Mouse (Mus musculus): Measurements from ENCODE around the gene Fam53a. TPM values are rescaled to one million over a fixed set of nuclear protein-coding genes. Genes with fewer than 3 reads are reported as not detected.

Fam53a gene
- polyA plus RNA-seq, 2 experiments from 2014 or later, result 19.9 to 23.5 TPM

DNA sequence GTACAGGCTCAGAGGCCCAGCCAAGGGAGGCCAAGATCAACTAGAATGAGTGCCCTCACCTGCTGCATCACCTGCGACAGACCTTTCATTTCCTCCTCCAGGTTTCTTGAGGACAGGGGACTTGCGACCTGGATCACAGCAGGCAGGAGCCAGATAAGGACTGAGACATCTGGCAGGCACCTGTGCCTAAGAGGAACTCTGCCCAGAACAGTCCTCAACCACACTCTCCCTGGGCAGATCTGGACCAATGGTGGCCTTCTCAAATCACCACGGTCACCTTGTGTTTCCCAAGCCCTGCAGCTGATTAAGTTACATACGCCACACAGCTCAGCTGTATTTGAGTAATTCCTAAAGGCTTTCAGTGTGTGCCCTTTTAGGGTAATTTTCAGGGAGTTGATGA is 1.2 kb upstream of the Fam53a start:
- no peak for ATAC-seq

DNA sequence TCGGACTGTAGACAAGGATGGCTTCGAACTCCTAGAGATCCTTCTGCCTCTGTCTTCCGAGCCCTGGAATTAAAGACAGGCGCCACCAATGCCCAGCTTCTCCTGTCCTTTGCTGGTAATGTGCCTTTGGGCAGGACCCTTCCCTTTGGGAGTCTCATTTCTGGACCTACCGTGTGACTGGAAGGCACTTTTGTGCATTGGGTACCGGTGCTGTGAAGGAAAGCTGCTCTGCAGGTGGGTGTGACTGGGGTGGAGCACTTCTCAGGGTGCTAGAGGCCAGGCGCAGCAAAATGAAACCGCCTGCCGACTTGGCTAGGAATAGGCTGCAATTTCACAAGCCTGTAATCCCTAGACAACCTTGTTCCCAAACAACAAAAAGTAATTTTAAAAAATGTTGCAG is 626 bp upstream of the Fam53a start:
- ATAC-seq, result peak; percentile 11

DNA sequence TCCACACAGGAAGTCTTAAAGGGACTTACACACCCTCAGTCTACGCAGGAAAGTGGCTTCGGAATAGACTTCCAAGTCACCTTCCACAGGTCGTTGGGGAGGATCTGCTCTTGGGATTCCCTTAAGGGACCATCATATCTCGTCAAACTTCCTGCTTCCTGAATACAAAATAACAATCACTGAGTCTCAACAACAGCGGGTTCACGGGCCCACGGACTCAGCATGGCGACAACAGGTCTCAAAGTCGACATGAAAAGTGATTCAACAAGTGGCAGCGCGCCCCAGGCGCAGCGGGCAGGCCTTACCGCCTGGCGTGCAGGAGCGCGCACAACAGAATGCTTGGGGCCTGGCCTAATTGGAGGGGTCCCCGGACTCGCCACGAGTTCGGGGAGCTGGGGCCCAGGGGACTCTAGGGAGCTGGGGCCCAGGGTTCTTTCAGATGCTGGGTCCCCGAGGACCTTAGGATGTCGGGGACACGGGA is 575 bp downstream of the Fam53a start:
- peak; percentile 37 for ATAC-seq

DNA sequence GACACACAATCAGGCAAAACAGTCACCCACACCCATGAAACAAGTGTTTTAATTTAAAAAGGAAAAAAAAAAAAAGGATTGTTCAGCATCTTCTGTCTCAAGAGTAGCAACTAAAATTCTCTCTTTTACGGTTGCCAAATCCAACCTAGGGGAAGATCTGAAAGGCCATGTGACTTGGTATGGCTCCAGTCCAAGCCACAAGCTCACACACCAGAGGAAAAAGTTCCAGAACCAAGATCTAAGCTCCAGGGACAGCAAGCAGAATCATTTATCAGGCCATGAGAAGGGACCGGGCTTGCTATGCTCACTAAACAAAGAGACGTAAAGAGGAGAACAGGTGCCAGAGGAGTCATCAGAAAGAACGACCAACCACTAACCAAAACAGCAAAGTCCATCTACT is 1.5 kb downstream of the Fam53a start:
- ATAC-seq, result no peak

DNA sequence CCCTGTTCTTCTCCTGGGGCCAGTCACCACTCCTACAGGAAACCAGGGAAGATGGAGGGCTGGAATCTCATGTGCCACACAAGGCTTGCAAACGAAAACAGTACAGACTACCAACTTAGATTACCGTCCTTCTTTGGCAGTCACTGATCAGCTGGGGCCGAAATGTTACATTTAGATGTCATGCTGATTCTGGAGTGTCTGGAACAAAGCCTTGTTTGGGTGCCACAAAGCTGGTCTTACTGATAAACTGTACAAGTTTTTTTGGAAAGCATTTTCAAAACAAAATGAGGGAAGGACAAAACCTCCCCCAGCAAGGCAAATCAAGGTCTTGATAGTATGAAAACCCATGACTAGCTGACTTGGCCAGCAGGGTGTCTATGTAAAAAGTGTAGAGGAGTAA is 5.7 kb downstream of the Fam53a start:
- ATAC-seq, result no peak

DNA sequence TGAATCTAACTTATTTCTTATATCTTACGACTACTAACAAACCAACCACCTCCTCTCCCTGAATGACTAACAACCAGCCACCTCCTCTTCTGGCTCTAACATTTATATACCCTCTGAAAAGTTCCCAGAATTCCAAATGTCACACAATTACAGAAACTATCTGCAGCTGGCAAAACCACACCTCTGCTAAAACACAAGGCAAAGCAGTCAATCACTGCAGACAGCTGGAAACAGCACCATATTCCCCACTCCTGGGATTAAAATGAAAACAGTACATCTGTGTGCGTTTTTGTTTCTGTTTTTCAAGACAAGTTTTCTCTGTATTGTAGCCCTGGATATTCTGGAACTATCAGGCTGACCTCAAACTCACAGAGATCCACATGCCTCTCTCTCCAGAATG is 6.8 kb downstream of the Fam53a start:
- ATAC-seq, result no peak

DNA sequence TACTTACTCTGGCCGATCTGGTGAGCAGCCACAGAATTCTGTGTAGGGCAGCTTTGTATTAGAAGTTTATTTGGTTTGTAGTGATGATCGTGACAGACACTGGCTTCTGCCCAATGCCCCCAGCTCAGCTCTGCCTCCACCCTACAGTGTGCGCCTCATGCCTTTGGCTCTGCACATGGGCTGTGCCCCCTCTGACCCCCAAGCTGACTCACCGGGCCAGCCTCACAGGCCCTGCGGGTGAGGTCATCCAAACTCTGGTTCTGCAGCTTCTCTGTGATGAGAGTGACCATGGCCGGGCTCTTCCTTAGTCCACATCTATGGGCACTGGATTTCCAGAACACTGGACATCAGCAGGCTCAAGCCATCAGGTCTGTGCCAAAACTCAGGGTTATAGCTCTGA is 15.0 kb downstream of the Fam53a start:
- ATAC-seq, result no peak

DNA sequence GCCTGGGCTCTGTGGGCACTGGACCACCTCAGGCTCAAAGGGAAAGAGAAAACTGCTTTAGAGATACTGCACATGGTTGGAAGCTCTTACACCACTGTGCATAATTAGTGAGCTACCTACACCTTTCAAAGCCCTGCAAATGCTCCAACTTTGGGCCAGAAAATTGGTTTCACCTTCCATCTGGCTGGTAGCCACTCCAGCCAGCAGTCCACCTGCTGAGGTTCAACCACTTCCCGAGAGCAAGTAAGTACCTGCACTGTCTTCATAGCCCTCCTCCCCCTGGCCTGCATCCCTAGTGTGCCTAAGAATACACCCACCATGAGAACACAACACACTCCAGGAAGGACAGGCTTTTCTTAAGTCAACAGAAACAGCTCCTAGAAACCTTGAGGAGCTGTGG is 17.6 kb downstream of the Fam53a start:
- ATAC-seq, result no peak

DNA sequence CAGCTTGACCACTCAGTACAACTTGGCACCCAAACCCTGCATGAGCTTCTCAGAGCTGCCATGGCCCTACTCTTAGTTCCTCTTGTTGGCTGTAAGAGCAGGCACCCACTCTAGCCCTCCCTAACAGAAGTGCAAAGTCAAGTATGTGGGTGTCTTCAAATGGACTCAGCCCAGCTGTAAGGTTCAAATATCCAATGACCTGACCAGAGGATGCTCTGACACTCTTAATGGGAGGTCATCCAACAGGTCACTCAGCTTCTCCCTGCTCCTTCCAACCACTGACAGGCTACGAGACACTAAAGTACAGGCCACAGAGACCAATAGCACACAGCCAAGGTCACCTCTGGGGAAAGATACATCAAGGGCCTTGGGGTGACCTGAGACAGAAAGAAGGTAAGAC is 20.2 kb downstream of the Fam53a start:
- no peak for ATAC-seq

DNA sequence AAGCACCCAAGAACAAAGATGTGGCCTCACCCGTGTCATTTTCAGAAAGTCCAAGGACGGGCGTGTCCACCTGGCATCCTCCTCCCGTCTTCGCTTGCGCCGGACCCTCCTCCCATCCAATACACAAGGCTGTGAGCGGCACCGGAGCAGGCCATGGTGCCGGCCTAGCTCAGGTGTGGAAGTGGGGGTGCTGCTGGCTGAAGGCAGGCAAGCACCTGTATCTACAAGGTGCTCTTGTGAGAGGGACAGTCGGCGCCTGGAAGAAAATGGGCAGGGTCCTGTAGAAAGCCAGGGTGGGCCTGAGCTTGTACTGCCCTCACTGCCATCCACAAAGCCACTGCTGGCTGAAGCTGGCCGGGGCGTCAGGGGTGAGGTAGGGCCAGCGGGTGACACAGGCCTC is 22.0 kb downstream of the Fam53a start:
- ATAC-seq, result no peak

DNA sequence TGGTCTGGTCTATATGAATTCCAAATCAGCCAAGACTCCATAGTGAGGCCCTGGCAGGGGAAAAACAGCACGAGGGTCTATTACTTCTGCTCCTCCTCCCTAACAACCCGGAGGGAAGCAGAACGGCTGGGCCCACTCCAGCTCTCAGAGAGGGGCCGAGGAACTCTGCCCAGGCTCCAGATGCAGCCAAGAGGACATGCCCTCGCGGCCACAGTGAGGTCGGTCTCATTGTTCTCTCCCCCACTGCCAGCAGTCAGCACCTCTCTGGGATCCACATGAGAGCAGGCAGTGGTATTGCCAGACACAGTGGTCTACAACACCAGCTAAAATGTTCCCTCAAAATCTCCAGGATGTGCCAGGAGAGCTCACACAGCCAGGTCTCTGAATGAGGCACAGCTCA is 22.8 kb downstream of the Fam53a start:
- no peak for ATAC-seq

DNA sequence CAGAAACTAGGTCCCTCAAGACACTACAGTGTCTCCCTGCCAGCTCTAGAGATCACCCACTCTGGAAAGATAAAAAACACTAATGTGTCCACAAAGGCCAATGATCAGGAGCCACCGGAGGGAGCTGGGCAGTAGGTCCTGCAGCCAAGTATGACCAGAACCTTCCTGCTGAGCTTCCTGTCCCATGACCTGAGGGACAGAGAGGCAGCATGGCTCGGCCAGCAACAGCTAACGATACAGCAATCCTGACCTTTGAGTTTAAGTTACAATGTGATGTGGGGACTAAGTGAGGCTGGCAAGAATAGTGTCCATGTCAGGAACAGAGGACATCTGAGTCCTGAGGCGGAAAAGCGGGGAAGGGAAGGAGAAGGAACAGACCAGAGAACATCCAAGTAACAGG is 24.1 kb downstream of the Fam53a start:
- no peak for ATAC-seq

DNA sequence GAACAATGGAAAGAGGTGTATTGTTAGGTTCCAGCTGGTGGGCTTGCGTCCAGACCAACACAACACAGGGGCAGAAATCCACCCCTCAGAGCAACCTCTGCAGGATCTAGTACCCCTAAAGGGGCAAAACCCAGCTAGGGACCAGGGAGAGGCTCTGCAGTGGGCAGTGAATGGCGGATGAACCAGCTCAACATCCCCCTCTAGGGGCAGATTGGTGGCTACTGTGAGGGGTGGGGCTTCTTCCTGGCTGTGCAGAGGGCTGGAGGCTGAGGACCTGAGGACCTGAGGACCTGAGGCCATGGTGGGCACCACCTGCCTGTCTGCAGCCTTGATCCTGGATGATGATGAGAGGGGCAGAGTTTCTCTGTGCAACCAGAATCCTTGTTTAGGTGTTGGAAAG is 35.8 kb downstream of the Fam53a start:
- ATAC-seq, result no peak

DNA sequence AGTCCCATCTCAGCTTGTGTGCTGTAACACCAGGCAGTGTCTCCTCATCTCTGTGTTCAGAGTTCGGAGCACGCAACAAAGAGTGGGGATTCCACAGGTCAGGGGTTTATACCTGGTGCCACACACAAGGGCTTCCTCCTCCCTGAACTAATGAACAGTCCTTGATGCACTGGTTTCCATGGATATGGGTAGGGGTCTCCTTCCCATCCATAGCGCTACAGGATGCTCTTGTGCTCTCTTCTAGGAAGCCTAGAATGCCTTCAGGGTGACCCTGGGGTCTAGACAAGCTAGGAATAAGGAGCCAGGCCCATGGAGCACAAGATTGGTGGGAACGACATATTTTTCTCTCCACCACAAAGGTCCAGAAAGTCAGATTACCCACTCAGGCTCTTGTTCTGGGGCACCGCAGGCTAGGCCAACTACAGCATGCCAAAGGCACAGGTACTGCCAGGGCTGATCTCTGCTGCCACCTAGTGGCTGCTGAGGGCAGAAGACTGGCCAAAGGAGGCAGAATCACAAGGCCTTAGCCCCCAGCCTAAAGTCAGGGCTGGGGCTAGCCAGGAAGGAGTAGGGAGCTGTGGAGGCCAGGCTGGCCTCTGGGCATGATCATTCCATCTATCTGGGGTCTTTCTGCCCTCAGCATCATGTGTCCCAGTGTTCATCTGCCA is 40.1 kb downstream of the Fam53a start:
- ATAC-seq, result peak; percentile 47

DNA sequence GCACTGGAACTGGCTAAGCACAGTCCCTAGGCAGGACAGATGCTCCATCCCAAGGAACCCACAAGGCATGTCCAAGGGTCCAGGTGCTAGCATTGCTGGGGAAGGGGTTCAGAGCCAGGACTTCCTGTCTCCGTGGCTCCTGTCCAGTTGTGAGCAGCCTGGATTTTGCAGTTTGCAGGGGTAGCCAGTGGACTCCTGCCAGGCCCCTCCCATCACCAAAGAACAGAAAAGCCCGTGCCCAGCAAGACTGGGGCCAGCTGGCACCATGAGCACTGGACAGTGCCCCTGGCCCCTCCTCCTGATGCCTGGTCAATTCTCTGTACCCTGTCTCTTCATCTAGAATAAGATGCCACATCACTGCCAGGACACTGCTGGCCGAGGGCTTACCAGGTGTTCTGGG is 41.4 kb downstream of the Fam53a start:
- no peak for ATAC-seq

DNA sequence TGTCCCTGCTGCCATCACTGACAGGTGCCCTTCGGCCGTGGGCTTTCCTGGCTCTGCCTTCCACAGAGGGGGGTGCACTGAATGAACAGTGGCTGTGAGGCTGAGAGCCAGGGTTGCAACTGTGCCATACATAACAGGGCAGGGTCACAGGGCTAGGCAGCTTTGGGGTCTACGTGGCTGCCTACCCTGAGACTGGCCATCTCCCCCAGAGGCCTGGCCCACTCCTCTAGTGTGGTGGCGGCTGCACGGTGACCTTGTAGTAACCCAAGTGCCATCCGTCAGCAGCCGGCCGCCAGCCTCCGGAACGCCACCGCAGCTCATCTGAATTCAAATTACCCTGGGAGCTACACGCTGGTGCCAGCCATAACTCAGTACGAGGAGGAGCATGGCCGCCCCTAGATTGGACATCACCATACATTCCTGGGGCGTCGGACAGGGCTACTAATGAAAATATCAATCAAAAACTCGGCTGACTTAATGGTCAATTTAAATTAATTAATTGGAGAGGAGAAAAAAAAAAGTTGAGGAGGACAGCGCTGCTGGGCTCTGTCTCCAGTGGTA is 41.9 kb downstream of the Fam53a start:
- no peak for ATAC-seq

DNA sequence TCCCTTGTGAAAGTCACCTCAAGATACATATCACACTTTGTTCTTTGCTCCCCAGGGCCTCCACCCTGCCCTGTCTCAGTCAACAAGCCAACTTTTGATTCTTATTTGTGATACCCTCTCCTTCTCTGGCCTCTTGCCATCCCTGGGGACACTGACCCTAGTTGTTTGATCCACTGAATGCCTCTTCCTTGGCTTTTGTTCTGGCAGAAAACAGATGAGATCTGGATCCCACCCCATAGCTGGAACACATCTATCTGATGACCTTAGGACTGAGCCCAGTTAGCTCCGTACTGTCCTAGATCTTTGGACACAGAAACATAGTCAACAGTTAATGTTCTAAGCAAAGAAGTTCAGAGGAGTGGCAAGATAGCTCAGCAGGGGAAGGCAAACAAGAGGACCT is 49.1 kb downstream of the Fam53a start:
- no peak for ATAC-seq

DNA sequence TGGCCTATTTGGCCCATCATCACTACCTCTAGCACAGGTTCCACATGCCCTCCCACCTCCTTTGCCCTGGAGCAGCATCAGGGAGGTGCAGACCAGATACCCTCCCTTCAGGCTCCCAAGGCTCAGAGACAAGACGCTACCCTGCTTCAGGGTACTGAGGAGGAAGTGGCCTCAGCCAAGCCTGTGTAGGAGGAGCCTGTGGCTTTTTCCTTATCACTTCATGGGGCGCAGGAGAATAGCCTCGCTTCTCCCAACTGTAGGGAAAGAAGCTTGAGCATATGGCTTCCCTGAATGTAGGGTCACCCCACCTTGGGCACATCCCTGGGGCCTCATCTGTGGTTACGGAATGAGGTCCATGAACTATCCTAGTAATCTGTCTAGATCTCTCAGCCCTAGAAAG is 55.2 kb downstream of the Fam53a start:
- no peak for ATAC-seq

DNA sequence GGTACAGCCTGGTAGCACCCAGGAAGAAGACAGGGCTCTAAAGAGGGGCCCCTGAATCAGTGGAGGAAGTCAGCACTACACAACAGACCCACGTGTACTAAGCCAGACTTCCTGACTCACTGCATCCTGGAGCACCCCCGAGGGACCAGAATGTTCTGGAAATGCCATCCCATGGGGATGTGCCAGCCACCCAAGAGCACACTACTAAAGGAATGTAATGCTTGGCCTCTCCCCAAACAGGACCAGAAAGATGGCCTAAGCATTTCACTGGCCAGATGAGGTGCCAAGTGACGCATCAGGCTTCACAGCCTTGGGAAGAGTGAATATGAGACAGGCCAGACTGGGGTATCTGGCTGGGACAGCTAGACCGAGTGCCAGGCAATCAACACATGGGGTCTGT is 63.5 kb downstream of the Fam53a start:
- no peak for ATAC-seq

DNA sequence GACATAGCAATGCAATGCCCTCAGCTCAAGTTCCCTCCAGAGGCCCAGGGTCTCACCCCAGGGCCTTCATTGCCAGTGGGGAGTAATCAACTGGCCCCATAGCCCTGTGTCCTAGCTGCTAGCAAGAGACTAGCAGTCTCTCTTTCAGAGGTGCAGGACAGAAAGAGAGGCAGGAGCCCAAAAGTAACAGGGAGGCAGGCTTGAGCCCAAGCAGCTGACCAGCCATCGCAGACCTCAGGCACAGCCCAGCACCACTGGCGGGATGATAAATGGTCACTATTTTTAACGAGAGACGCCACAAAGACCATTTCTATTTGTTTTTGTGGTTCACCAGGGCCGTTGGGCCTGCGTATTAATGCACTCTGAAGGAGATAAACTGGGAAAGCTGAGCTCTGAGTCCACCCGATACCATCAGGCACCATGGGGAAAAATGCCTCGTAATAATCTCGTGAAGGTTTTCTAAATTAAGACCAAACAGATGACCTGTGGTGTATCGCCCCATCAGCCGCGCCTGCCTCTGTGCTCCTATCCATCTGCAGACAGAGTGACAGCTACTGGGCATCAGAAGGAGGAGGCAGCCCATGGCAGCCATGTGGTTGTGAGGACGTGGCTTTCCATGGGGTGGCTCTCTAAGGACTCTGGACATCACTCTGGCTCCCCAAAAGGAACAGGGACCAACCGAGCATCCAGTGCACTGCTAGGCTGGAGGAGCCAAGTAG is 73.0 kb downstream of the Fam53a start:
- no peak for ATAC-seq
